Mouse (Mus musculus): ENCODE measurements around the gene Gm20388.

DNA sequence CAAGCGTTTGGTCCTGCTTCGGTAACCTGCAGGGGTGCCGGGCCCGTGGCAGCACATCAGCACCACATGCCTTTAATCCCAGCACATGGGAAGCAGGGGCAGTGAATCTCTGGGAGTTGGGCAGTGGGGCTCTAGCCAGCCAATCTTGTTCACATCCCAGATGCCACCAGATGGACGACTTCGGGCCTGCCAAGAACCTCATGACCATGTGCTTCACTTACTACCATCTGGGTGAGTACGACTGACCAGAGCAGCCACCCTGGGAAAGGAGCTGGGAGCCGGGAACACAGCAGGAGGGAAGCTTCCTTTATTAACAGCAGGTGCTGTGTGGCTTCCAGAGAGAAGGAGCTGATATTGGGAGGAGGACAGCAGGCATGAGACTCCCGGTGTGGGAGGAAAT is 240.5 kb downstream of the Gm20388 start:
- TF ChIP-seq CTCF (IDR thresholded peaks at IDR 0.05; ENCODE audit: extremely low read depth, insufficient read depth, low read length) (no peak), POLR2A (IDR thresholded peaks at IDR 0.05; ENCODE audit: extremely low read depth, insufficient read depth, low read length) (no peak)

All from cortical plate, adult 2 months (tissue).